Mouse (Mus musculus) kidney, embryonic 14.5 days (tissue): ENCODE data around the gene Tcp1. TPM values are rescaled to one million over a fixed set of nuclear protein-coding genes. Genes with fewer than 3 reads are reported as not detected.
"Not testable (repeated sequence)": the region's sequence is repeated elsewhere in the genome, so short reads cannot be mapped to it uniquely, and the experiment has no call there.

Experiments used
- ATAC-seq: fragments of 200-750 bp; cut with Nextera tagmentation; 2 replicates; pipeline ENCODE4 v1.8.0; 2017; ENCODE audit warnings: moderate number of reproducible peaks, mild to moderate bottlenecking, moderate TSS enrichment, moderate library complexity; ENCODE audit not compliant: low FRiP score, low TSS enrichment
- H3K27ac ChIP-seq: fragments of 300-500 bp; sonication (generic); 2 replicates; pipeline ENCODE4 v1.5.1; 2014; ENCODE audit warnings: low read depth, mild to moderate bottlenecking, low read length, moderate library complexity, mixed read lengths
- H3K27me3 ChIP-seq: fragments of 300-500 bp; sonication (generic); 2 replicates; pipeline ENCODE4 v1.6.1; 2014; ENCODE audit warnings: mild to moderate bottlenecking, low read length; ENCODE audit not compliant: control insufficient read depth, insufficient read depth
- H3K36me3 ChIP-seq: fragments of 300-500 bp; sonication (generic); 2 replicates; pipeline ENCODE4 v1.6.1; 2014; ENCODE audit warnings: low read length, mixed read lengths; ENCODE audit not compliant: control insufficient read depth, insufficient read depth
- H3K4me1 ChIP-seq: fragments of 300-500 bp; sonication (generic); 2 replicates; pipeline ENCODE4 v1.6.1; 2014; ENCODE audit warnings: low read length, mixed read lengths; ENCODE audit not compliant: control insufficient read depth, insufficient read depth
- H3K4me2 ChIP-seq: fragments of 300-500 bp; sonication (generic); replicated peaks from 2 replicates; pipeline ENCODE4 v1.6.1; 2014; ENCODE audit warnings: low read depth, mild to moderate bottlenecking, low read length
- H3K4me3 ChIP-seq: fragments of 300-500 bp; sonication (generic); 2 replicates; pipeline ENCODE4 v1.5.1; 2014; ENCODE audit warnings: mild to moderate bottlenecking, low read length
- H3K9ac ChIP-seq: fragments of 300-500 bp; sonication (generic); 2 replicates; pipeline ENCODE4 v1.6.1; 2014; ENCODE audit warnings: low read depth, mild to moderate bottlenecking, low read length, moderate library complexity
- H3K9me3 ChIP-seq: fragments of 300-500 bp; sonication (generic); 2 replicates; pipeline ENCODE4 v1.6.1; 2016; ENCODE audit warnings: low read length; ENCODE audit not compliant: control insufficient read depth
- WGBS: fragments of 180-500 bp; shearing (Covaris S2); extraction: QIAGEN DNeasy Blood & Tissue Kit; methylation state at CpG from one replicate; pipeline ENCODE4 v1.1.7; 2014; 5-methylcytosine and 5-hydroxymethylcytosine counted together
- polyA plus RNA-seq: library from polyadenylated mRNA; unstranded; fragments of >200 nt; fragmentation: Nextera tagmentation; extraction: Ambion mirVana; gene quantifications from 2 replicates; pipeline ENCODE4 v1.2.1, GENCODE M21; 2014

Tcp1 gene
- polyA plus RNA-seq, 1 experiment from 2014 or later = 495 TPM

DNA sequence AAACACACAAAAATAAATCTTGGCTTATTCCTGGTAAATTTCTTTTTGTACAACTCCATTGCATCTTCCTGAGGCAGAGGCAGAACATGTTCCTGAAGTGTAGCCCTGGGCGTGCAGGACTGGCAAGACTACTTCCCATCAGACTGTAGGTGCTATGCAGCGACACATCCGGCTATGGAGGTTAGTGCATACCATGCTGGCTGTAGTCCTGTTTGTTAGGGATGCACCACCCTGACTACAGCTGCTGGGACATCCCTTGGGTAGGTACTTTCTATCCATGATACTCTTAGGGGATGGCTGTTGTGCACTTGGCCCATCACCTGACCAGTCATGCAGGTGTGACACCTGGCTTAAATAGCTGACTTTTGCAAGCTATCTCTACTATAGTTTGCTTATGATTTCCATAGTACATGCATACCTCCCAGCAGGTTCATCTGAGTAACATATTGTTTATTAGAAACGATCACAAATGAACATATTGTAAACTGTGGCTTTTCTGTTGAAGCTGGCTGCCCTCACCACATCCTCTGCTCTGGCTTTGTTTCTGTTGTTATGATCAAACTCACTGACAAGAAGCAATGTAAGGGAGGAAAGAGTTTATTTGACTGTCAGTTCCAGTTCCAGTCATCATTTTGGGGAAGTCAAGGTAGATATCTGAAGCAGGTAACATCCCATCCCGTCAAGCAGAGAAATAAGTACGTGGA, 27.1 kb downstream of the Tcp1 start:
- Histone ChIP-seq H3K27me3 (no peaks in the 10 kb centered on the region), H3K4me2 (no peak overlapping the region), H3K36me3 (peaks cover 33% of the 10 kb centered on the region), H3K9me3 (no peaks in the 10 kb centered on the region), H3K27ac (no peak overlapping the region), H3K4me1 (no peaks in the 10 kb centered on the region), H3K4me3 (no peak overlapping the region), H3K9ac (no peak overlapping the region)
- no peak for ATAC-seq
- WGBS = 93% methylated on average over 6 of the region's 6 CpGs

DNA sequence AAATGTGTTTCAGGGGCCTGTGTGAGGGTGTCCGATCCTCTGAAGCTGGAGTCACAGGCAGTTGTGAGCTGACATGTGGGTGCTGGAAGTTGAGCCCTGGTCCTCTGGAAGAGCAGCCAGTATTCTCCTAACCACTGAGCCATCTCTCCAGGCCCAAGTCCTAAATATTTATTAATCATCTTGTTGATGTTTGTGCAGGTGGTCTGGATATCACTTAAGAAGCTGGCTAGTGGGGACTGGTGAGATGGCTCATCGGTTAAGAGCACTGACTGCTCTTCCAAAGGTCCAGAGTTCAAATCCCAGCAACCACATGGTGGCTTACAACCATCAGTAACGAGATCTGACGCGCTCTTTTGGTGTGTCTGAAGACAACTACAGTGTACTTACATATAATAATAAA, 34.2 kb downstream of the Tcp1 start:
- peaks cover 60% of the 10 kb centered on the region for H3K36me3 ChIP-seq

DNA sequence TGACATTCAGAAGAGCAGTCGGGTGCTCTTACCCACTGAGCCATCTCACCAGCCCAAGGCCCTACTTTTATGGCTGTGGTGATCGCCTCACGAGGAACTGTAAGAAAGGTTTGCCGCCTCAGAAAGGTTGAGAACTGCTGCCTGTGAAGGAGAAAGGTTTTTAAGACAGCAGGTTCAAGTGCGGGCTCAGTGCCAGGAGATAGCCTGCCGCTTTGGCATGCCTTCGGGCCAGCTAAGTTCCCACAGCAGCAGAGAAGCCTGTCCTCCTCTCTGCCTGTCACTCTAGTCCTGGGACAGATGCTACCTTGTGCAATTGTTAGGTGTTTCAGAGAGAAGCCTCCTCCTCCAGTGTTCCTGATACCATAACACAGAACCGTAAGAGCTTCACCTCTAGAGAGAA, 41.2 kb downstream of the Tcp1 start:
- Histone ChIP-seq H3K4me3 (no peak overlapping the region), H3K4me1 (no peaks in the 10 kb centered on the region), H3K27me3 (no peaks in the 10 kb centered on the region), H3K36me3 (peaks cover 36% of the 10 kb centered on the region), H3K27ac (no peak overlapping the region), H3K4me2 (no peak overlapping the region), H3K9me3 (no peaks in the 10 kb centered on the region), H3K9ac (no peak overlapping the region)
- WGBS = 94% methylated on average over 8 of the region's 8 CpGs
- no peak for ATAC-seq

More for the DNA sequence above, 34.2 kb downstream of the Tcp1 start:
- Histone ChIP-seq H3K27me3 (no peaks in the 10 kb centered on the region), H3K4me2 (no peak overlapping the region), H3K9ac (no peak overlapping the region), H3K4me3 (no peak overlapping the region), H3K27ac (no peak overlapping the region), H3K4me1 (no peaks in the 10 kb centered on the region), H3K9me3 (no peaks in the 10 kb centered on the region)
- ATAC-seq = no peak
- 92% methylated on average over 5 of the region's 5 CpGs for WGBS

DNA sequence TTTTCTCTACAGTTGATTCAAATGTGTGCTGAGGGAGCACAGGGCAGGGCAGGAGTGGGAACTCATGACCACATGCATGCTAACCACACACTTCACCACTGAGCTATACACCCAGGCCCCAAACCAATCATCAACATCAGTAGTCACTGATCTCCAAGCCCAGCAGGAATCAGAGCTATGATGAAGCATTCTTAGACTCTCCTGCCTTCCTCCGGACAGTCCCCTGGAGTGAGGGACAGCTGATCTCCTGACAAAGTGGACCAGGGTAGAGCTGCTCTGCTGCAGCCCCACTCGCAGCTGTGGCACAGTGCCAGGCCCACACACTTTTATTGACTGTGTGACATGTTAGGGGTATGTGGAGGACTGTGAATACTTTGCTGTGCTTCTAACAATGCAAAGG, 43.9 kb downstream of the Tcp1 start:
- not testable (repeated sequence) for H3K4me3 ChIP-seq, H3K27me3 ChIP-seq, H3K4me1 ChIP-seq, H3K4me2 ChIP-seq, H3K9me3 ChIP-seq, H3K9ac ChIP-seq, ATAC-seq, H3K27ac ChIP-seq
- peaks cover 23% of the 10 kb centered on the region for H3K36me3 ChIP-seq
- WGBS = 24% methylated on average over 1 of the region's 2 CpGs

DNA sequence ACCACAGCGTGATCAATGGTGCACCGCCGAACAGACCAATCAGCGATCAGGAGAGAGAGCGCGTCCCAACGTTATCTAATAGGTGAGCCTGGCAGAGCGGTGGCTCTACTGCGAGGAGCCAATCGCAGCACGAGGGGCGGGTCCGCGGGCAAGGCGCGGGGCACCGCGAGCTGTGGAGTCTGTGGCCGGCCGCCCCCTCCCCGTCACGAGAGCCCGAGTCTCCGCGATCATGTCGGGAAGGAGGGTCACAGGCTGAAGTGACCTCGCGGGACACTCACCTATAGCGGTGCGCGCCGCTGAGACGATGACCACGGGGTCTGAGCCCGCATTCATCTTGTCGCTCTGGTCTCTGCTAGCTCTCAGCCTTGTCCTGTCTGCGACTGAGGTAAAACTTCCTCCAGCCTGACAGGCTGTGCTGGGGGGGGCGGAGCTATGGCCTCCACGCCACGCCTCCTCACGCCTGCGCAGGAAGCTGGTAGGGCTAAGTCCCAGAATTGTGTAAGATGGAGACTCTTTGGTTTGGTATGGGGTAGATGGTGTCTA, 44.9 kb downstream of the Tcp1 start, which contains the start of gene Acat2:
Acat2 (minus strand) TSS at position 417 of the 543 bp plus-strand sequence.
- Histone ChIP-seq H3K9ac (peak within 1 kb of the TSS; percentile 19; the same call in 1 of the 2 replicates), H3K4me2 (peak within 1 kb of the TSS; percentile 56), H3K27ac (peak within 1 kb of the TSS; percentile 3; the same call in 1 of the 2 replicates), H3K4me3 (peak within 1 kb of the TSS; percentile 40), H3K27me3 (no peaks in the 10 kb centered on the region), H3K4me1 (no peaks in the 10 kb centered on the region), H3K9me3 (no peaks in the 10 kb centered on the region), H3K36me3 (peaks cover 23% of the 10 kb centered on the region)
- ATAC-seq = peak; percentile 99
- WGBS = under 1% methylated on average over 38 of the region's 42 CpGs

DNA sequence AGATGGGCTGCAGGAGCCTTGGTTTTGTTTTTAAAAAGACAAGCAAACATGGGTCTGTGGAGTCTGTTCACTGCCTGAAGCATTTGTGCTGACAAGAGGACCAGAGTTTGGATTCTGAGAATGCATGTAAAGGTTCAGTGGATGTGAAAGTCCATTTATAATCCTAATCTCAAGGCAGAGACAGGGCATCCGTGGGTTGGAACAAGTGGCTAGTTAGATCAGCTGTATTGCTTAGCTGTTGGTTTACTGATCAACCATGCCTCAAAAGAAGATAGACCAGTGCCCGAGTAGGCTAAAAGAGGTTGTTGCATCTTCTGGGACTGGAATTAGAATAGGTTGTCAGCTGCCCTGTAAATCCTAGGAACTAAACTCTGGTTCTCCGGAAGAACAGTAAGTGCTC, 48.0 kb downstream of the Tcp1 start:
- H3K27ac ChIP-seq = no peak overlapping the region
- H3K4me3 ChIP-seq = no peak overlapping the region
- H3K4me2 ChIP-seq = no peak overlapping the region
- no peaks in the 10 kb centered on the region for H3K9me3 ChIP-seq
- H3K4me1 ChIP-seq = no peaks in the 10 kb centered on the region
- ATAC-seq = no peak
- WGBS = 82% methylated on average over 3 of the region's 3 CpGs
- no peaks in the 10 kb centered on the region for H3K27me3 ChIP-seq
- H3K36me3 ChIP-seq = peaks cover 27% of the 10 kb centered on the region
- no peak overlapping the region for H3K9ac ChIP-seq

DNA sequence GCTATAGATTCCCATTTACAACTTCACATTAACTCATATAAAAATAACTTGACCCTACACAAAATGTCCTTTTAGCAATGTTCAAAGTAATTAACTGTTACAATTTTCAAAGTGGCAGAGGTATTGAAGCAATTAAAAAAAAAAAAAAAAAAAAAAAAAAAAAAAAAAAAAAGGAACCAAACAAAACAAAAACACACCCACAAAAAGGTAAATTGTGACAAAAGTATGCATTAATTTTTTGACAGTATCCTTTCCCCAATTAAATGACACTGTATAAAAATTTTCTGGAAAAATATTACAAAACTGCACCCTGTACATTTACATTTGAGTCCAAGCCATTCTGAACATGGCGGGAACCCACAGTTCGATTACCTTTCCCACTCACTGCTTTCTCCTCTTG, 51.7 kb downstream of the Tcp1 start:
- no peak overlapping the region for H3K9ac ChIP-seq
- no peaks in the 10 kb centered on the region for H3K27me3 ChIP-seq
- no peak for ATAC-seq
- no peak overlapping the region for H3K27ac ChIP-seq
- H3K36me3 ChIP-seq = peaks cover 44% of the 10 kb centered on the region
- H3K4me3 ChIP-seq = no peak overlapping the region
- H3K4me2 ChIP-seq = no peak overlapping the region
- 86% methylated on average over 2 of the region's 2 CpGs for WGBS
- no peaks in the 10 kb centered on the region for H3K4me1 ChIP-seq
- no peaks in the 10 kb centered on the region for H3K9me3 ChIP-seq

DNA sequence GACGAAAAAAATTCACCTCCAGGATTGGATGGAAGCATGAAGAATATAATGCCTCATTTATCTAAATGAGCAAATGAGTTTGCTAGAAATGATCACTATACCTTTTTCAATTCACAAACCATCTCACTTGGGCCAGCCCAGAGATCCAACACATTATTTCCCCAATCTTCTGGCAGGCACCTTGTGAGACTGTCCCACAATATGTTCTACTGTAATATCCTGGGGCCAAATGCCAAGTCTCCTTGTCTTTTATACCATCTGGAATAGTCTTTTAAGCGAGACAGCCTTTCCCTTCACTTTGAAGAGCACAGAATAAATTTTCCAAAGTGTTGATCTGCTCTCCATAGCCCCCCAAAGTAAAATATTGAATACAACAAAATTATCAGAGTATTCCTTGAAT, 58.4 kb downstream of the Tcp1 start:
- Histone ChIP-seq H3K27me3 (no peaks in the 10 kb centered on the region), H3K4me1 (no peaks in the 10 kb centered on the region), H3K9me3 (no peaks in the 10 kb centered on the region), H3K4me2 (no peak overlapping the region), H3K27ac (no peak overlapping the region), H3K4me3 (no peak overlapping the region), H3K36me3 (peaks cover 66% of the 10 kb centered on the region), H3K9ac (no peak overlapping the region)
- no peak for ATAC-seq
- WGBS = 86% methylated on average over 2 of the region's 2 CpGs
